Mouse (Mus musculus) intestine, postnatal 0 days (tissue): Measurements from ENCODE around the gene Lzic. TPM values are rescaled to one million over a fixed set of nuclear protein-coding genes. Genes with fewer than 3 reads are reported as not detected.

ENCODE experiments used
- ATAC-seq: fragments of 200-750 bp; cut with Nextera tagmentation; 2 replicates; pipeline ENCODE4 v1.8.0; 2017; ENCODE audit warnings: mild to moderate bottlenecking, moderate TSS enrichment, moderate library complexity
- H3K27ac ChIP-seq: fragments of 300-500 bp; sonication (generic); 2 replicates; pipeline ENCODE4 v1.5.1; 2014; ENCODE audit warnings: mild to moderate bottlenecking, low read depth, low read length, moderate library complexity
- H3K27me3 ChIP-seq: fragments of 300-500 bp; sonication (generic); replicated peaks from 2 replicates; pipeline ENCODE4 v1.6.1; 2014; ENCODE audit warnings: low read length, mixed read lengths; ENCODE audit not compliant: control insufficient read depth, insufficient read depth
- H3K36me3 ChIP-seq: fragments of 300-500 bp; sonication (generic); 2 replicates; pipeline ENCODE4 v1.6.1; 2014; ENCODE audit warnings: mild to moderate bottlenecking, moderate library complexity; ENCODE audit not compliant: control insufficient read depth, insufficient read depth
- H3K4me1 ChIP-seq: fragments of 300-500 bp; sonication (generic); replicated peaks from 2 replicates; pipeline ENCODE4 v1.6.1; 2014; ENCODE audit warnings: antibody characterized with exemption, low read length, mixed read lengths; ENCODE audit not compliant: control insufficient read depth, insufficient read depth
- H3K4me2 ChIP-seq: fragments of 300-500 bp; sonication (generic); replicated peaks from 2 replicates; pipeline ENCODE4 v1.6.1; 2014; ENCODE audit warnings: low read depth, mild to moderate bottlenecking, moderate library complexity
- H3K4me3 ChIP-seq: fragments of 300-500 bp; sonication (generic); 2 replicates; pipeline ENCODE4 v1.5.1; 2014; ENCODE audit warnings: low read depth, low read length
- H3K9ac ChIP-seq: fragments of 300-500 bp; sonication (generic); 2 replicates; pipeline ENCODE4 v1.6.1; 2014; ENCODE audit warnings: mild to moderate bottlenecking, low read depth, low read length
- H3K9me3 ChIP-seq: fragments of 300-500 bp; sonication (generic); 2 replicates; pipeline ENCODE4 v1.6.1; 2016; ENCODE audit warnings: mixed run types; ENCODE audit not compliant: control insufficient read depth
- CTCF ChIP-seq: sonication (generic); IDR thresholded peaks from 2 replicates; pipeline ENCODE4 v1.5.1; 2016; ENCODE audit warnings: low read depth, mild to moderate bottlenecking, control low read depth, antibody characterized with exemption, moderate library complexity
- WGBS: fragments of 180-500 bp; shearing (Covaris S2); extraction: QIAGEN DNeasy Blood & Tissue Kit; methylation state at CpG from one replicate; pipeline ENCODE4 v1.1.7; 2014; 5-methylcytosine and 5-hydroxymethylcytosine counted together
- polyA plus RNA-seq: library from polyadenylated mRNA; unstranded; fragments of >200 nt; fragmentation: Nextera tagmentation; extraction: Ambion mirVana; gene quantifications from 2 replicates; pipeline ENCODE4 v1.2.1, GENCODE M21; 2015

The Lzic gene
- polyA plus RNA-seq, 1 experiment from 2014 or later = 31.9 TPM

- H3K36me3 ChIP-seq = no peaks in the 10 kb centered on the region
- H3K4me1 ChIP-seq = no peaks in the 10 kb centered on the region; the same call in none of the 2 replicates
- H3K27me3 ChIP-seq = no peaks in the 10 kb centered on the region
- no peak for ATAC-seq
- no peak overlapping the region for H3K9ac ChIP-seq
- H3K9me3 ChIP-seq = no peaks in the 10 kb centered on the region
- H3K27ac ChIP-seq = no peak overlapping the region
- no peak overlapping the region for H3K4me2 ChIP-seq
- TF ChIP-seq CTCF = no peak
- 48% methylated on average over 7 of the region's 7 CpGs for WGBS
- no peak overlapping the region for H3K4me3 ChIP-seq
Measured at GRCm38 (mm10) chr4:149526330-149526729, 41.3 kb downstream of the Lzic start.

GRCm38 (mm10) chr4:149527621-149528354, 42.8 kb downstream of the Lzic start:
- Histone ChIP-seq H3K27me3 (no peaks in the 10 kb centered on the region), H3K9me3 (no peaks in the 10 kb centered on the region), H3K4me2 (no peak overlapping the region), H3K36me3 (no peaks in the 10 kb centered on the region), H3K9ac (no peak overlapping the region), H3K4me3 (no peak overlapping the region), H3K27ac (peak overlapping the region; percentile 15; the same call in 1 of the 2 replicates), H3K4me1 (no peaks in the 10 kb centered on the region; the same call in 1 of the 2 replicates)
- TF ChIP-seq CTCF = no peak
- WGBS = 63% methylated on average over 15 of the region's 15 CpGs
- ATAC-seq = no peak

- ATAC-seq = no peak
- H3K4me1 ChIP-seq = no peaks in the 10 kb centered on the region; the same call in 1 of the 2 replicates
Measured at GRCm38 (mm10) chr4:149529691-149530090, 44.7 kb downstream of the Lzic start.

GRCm38 (mm10) chr4:149539441-149539840, 54.4 kb downstream of the Lzic start:
- Histone ChIP-seq H3K4me3 (no peak overlapping the region), H3K27me3 (no peaks in the 10 kb centered on the region), H3K27ac (no peak overlapping the region), H3K36me3 (no peaks in the 10 kb centered on the region; the same call in 1 of the 2 replicates), H3K4me2 (no peak overlapping the region), H3K9ac (no peak overlapping the region), H3K4me1 (no peaks in the 10 kb centered on the region), H3K9me3 (no peaks in the 10 kb centered on the region)
- no peak for TF ChIP-seq CTCF
- 51% methylated on average over 8 of the region's 8 CpGs for WGBS
- peak; percentile 60 for ATAC-seq

More at GRCm38 (mm10) chr4:149529691-149530090, 44.7 kb downstream of the Lzic start:
- H3K9me3 ChIP-seq = no peaks in the 10 kb centered on the region
- no peak for TF ChIP-seq CTCF
- no peak overlapping the region for H3K4me2 ChIP-seq
- H3K4me3 ChIP-seq = no peak overlapping the region
- H3K9ac ChIP-seq = no peak overlapping the region
- H3K27me3 ChIP-seq = no peaks in the 10 kb centered on the region
- whole genome bisulfite sequencing = 75% methylated on average over 6 of the region's 6 CpGs
- H3K36me3 ChIP-seq = no peaks in the 10 kb centered on the region
- no peak overlapping the region for H3K27ac ChIP-seq

- Histone ChIP-seq H3K36me3 (peaks cover 6% of the 10 kb centered on the region), H3K4me1 (no peaks in the 10 kb centered on the region), H3K9ac (no peak overlapping the region), H3K4me2 (no peak overlapping the region), H3K27ac (no peak overlapping the region), H3K9me3 (no peaks in the 10 kb centered on the region), H3K4me3 (no peak overlapping the region), H3K27me3 (no peaks in the 10 kb centered on the region)
- WGBS = 76% methylated on average over 5 of the region's 5 CpGs
- no peak for ATAC-seq
- no peak for TF ChIP-seq CTCF
Measured at GRCm38 (mm10) chr4:149541935-149542334, 56.9 kb downstream of the Lzic start.

- H3K4me3 ChIP-seq = no peak overlapping the region
- no peaks in the 10 kb centered on the region for H3K9me3 ChIP-seq
- no peaks in the 10 kb centered on the region for H3K27me3 ChIP-seq
- ATAC-seq = no peak
- no peak for TF ChIP-seq CTCF
- no peak overlapping the region for H3K27ac ChIP-seq
- H3K4me1 ChIP-seq = no peaks in the 10 kb centered on the region
- no peak overlapping the region for H3K9ac ChIP-seq
- 88% methylated on average over 12 of the region's 12 CpGs for WGBS
- H3K36me3 ChIP-seq = peaks cover 6% of the 10 kb centered on the region
- H3K4me2 ChIP-seq = no peak overlapping the region
Measured at GRCm38 (mm10) chr4:149542431-149542830, 57.4 kb downstream of the Lzic start.
